11 mouse cellular contexts compared by ENCODE assay signal in genomic region chr16:24176057-24176456, GRCm38 (mm10).
DNase-seq lines count a peak whose midpoint lies in the region; ATAC-seq lines count a peak whose summit lies in the region.
"Had no signal": no experiment of that assay in that cellular context is flagged by ENCODE, and none has a peak within 500 bp of the region (broad histone marks: within the 10 kb centered on the region; RNA-seq: fewer than 3 reads in every experiment).

No protein-coding gene starts in this region.

- H3K4me3 ChIP-seq in hindbrain, embryonic 16.5 days (ENCODE audit: low read length), result no peak overlapping the region
- H3K4me3 ChIP-seq in hindbrain, embryonic 10.5 days, result no peak overlapping the region
- H3K4me3 ChIP-seq: liver, embryonic 15.5 days; midbrain, embryonic 12.5 days had no signal

- no peak overlapping the region for H3K9ac ChIP-seq in hindbrain, embryonic 16.5 days (ENCODE audit: low read depth, low read length)
- H3K9ac ChIP-seq: liver, embryonic 15.5 days; midbrain, embryonic 12.5 days had no signal

- ATAC-seq in hindbrain, embryonic 16.5 days, result peak; percentile 58; the same call in 1 of the 2 replicates

- no peaks in the 10 kb centered on the region for H3K27me3 ChIP-seq in hindbrain, embryonic 16.5 days (replicated peaks; ENCODE audit: control insufficient read depth, insufficient read depth, low read length)
- H3K27me3 ChIP-seq in hindbrain, embryonic 10.5 days (ENCODE audit: insufficient read depth, poor library complexity, severe bottlenecking), result no peaks in the 10 kb centered on the region
- H3K27me3 ChIP-seq: liver, embryonic 15.5 days; midbrain, embryonic 12.5 days had no signal

- no peaks in the 10 kb centered on the region for H3K9me3 ChIP-seq in hindbrain, embryonic 16.5 days (ENCODE audit: control insufficient read depth, low read length)
- no peaks in the 10 kb centered on the region for H3K9me3 ChIP-seq in hindbrain, embryonic 10.5 days
- H3K9me3 ChIP-seq: liver, embryonic 15.5 days; midbrain, embryonic 12.5 days had no signal

- H3K36me3 ChIP-seq in hindbrain, embryonic 16.5 days (ENCODE audit: control insufficient read depth, insufficient read depth, low read length), result no peaks in the 10 kb centered on the region
- H3K36me3 ChIP-seq in hindbrain, embryonic 10.5 days, result no peaks in the 10 kb centered on the region
- H3K36me3 ChIP-seq: liver, embryonic 15.5 days; midbrain, embryonic 12.5 days had no signal

- DNase-seq in hindbrain, embryonic 10.5 days (ENCODE audit: low spot score), result no peak
- DNase-seq in cerebellum, adult 9-10 months, result peak; percentile 91
- peak; percentile 20 to 31 for DNase-seq in layer of hippocampus, postnatal 10 days (ENCODE audit: low spot score in 2 of 2)
- DNase-seq in right cerebral cortex, postnatal 25 days, result peak; percentile 53
- DNase-seq in thymus, postnatal 4 days, result no peak
- no peak for DNase-seq in spleen, adult 12 weeks (ENCODE audit: low spot score)
- DNase-seq: kidney, postnatal 36 days; thymus, postnatal 25 days had no signal

- H3K27ac ChIP-seq in hindbrain, embryonic 16.5 days (ENCODE audit: low read depth, low read length), result no peak overlapping the region
- H3K27ac ChIP-seq in hindbrain, embryonic 10.5 days, result no peak overlapping the region
- H3K27ac ChIP-seq: liver, embryonic 15.5 days; midbrain, embryonic 12.5 days had no signal

- H3K4me1 ChIP-seq in hindbrain, embryonic 16.5 days (ENCODE audit: control insufficient read depth, insufficient read depth, low read depth, low read length), result no peaks in the 10 kb centered on the region
- no peaks in the 10 kb centered on the region for H3K4me1 ChIP-seq in hindbrain, embryonic 10.5 days (replicated peaks)
- H3K4me1 ChIP-seq: midbrain, embryonic 12.5 days had no signal

- 44% methylated on average over 2 of the region's 2 CpGs for WGBS in hindbrain, embryonic 16.5 days
- 54% methylated on average over 2 of the region's 2 CpGs for WGBS in hindbrain, embryonic 10.5 days

- no peak overlapping the region for H3K4me2 ChIP-seq in hindbrain, embryonic 16.5 days (ENCODE audit: low read length)
- H3K4me2 ChIP-seq: liver, embryonic 15.5 days; midbrain, embryonic 12.5 days had no signal

Comparison
In these comparisons a context has a peak if more than half of its experiments do, and no peak if none do; other contexts are left out.
1. DNase-seq: peak in cerebellum, adult 9-10 months (single experiment), layer of hippocampus, postnatal 10 days (2 of 2) and right cerebral cortex, postnatal 25 days (single experiment); none in hindbrain, embryonic 10.5 days (single experiment), thymus, postnatal 4 days (single experiment) and spleen, adult 12 weeks (single experiment).